Comparison of ENCODE assay signal across 10 mouse cellular contexts in genomic region chr16:97017171-97017738, GRCm38 (mm10).
DNase-seq lines count a peak whose midpoint lies in the region; ATAC-seq and TF ChIP-seq lines count a peak whose summit lies in the region.
"Had no signal": no experiment of that assay in that cellular context is flagged by ENCODE, and none has a peak within 500 bp of the region (broad histone marks: within the 10 kb centered on the region; RNA-seq: fewer than 3 reads in every experiment).

No protein-coding gene starts in this region.

- H3K9ac ChIP-seq in forebrain, postnatal 0 days: no peak overlapping the region
- 0 out of 2 replicates have a peak overlapping the region, but pooled peaks have one; percentile 40 for H3K9ac ChIP-seq in midbrain, embryonic 16.5 days (ENCODE audit: low read depth, low read length)

- no peaks in the 10 kb centered on the region for H3K36me3 ChIP-seq in forebrain, postnatal 0 days (ENCODE audit: insufficient read depth)
- no peaks in the 10 kb centered on the region for H3K36me3 ChIP-seq in midbrain, embryonic 16.5 days (ENCODE audit: control insufficient read depth, insufficient read depth, low read length)

- peak; percentile 65 for TF ChIP-seq CTCF in layer of hippocampus, adult 2 months (conservative IDR thresholded peaks at IDR 0.05)
- peak; percentile 57 for TF ChIP-seq CTCF in forebrain, postnatal 0 days (IDR thresholded peaks at IDR 0.05; ENCODE audit: low read depth)

- H3K27me3 ChIP-seq in forebrain, postnatal 0 days (ENCODE audit: insufficient read depth, low read length): no peaks in the 10 kb centered on the region
- no peaks in the 10 kb centered on the region for H3K27me3 ChIP-seq in midbrain, embryonic 16.5 days (ENCODE audit: control insufficient read depth, insufficient read depth, low read depth, low read length)

- no peak overlapping the region for H3K4me2 ChIP-seq in forebrain, postnatal 0 days (ENCODE audit: low read depth)
- H3K4me2 ChIP-seq in midbrain, embryonic 16.5 days (ENCODE audit: low read length): no peak overlapping the region

- peak; percentile 38; the same call in 1 of the 2 replicates for ATAC-seq in forebrain, postnatal 0 days
- 0 out of 2 replicates have a peak, but pooled peaks have one; percentile 46 for ATAC-seq in midbrain, embryonic 16.5 days

- H3K9me3 ChIP-seq in forebrain, postnatal 0 days (ENCODE audit: low read length): no peaks in the 10 kb centered on the region
- H3K9me3 ChIP-seq in midbrain, embryonic 16.5 days (replicated peaks; ENCODE audit: control insufficient read depth, low read length, poor library complexity, severe bottlenecking): no peaks in the 10 kb centered on the region

- no peak overlapping the region for H3K4me3 ChIP-seq in layer of hippocampus, adult 2 months
- H3K4me3 ChIP-seq in forebrain, postnatal 0 days (ENCODE audit: low read depth, low read length): no peak overlapping the region
- H3K4me3 ChIP-seq in midbrain, embryonic 16.5 days (ENCODE audit: low read depth, low read length): no peak overlapping the region

- H3K4me1 ChIP-seq in forebrain, postnatal 0 days (ENCODE audit: insufficient read depth): 0 out of 2 replicates have a peak, but pooled peaks cover 3% of the 10 kb centered on the region
- peaks cover 25% of the 10 kb centered on the region for H3K4me1 ChIP-seq in midbrain, embryonic 16.5 days (ENCODE audit: control insufficient read depth, insufficient read depth, low read length)

- no peak overlapping the region for H3K27ac ChIP-seq in layer of hippocampus, adult 2 months
- H3K27ac ChIP-seq in forebrain, postnatal 0 days (ENCODE audit: low read depth, low read length): 0 out of 2 replicates have a peak overlapping the region, but pooled peaks have one; percentile 45
- peak overlapping the region; percentile 80 for H3K27ac ChIP-seq in midbrain, embryonic 16.5 days (ENCODE audit: low read length)

- 76% methylated on average over 3 of the region's 3 CpGs for WGBS in forebrain, postnatal 0 days
- 69% methylated on average over 3 of the region's 3 CpGs for WGBS in midbrain, embryonic 16.5 days

- DNase-seq in embryo, embryonic 10 days (ENCODE audit: low spot score): peak; percentile 27
- DNase-seq in embryo, embryonic 9.5 days (ENCODE audit: extremely low spot score): no peak
- no peak for DNase-seq in layer of hippocampus, adult 2 months (ENCODE audit: low spot score in 2 of 2)
- DNase-seq in layer of hippocampus, adult 11-12 months (ENCODE audit: low spot score): no peak
- no peak for DNase-seq in forebrain, postnatal 0 days
- no peak for DNase-seq in spleen, adult 12 weeks (ENCODE audit: low spot score)
- no peak for DNase-seq in layer of hippocampus, postnatal 25 days (ENCODE audit: extremely low spot score in 1 of 2, low spot score in 1 of 2)
- DNase-seq: cerebellum, adult 11 months; lung, postnatal 14 days had no signal
